Mouse (Mus musculus) neural tube, embryonic 14.5 days (tissue): ENCODE measurements around the gene Tmem258. TPM values are rescaled to one million over a fixed set of nuclear protein-coding genes. Genes with fewer than 3 reads are reported as not detected.
A peak's percentile ranks its signal among the peaks of the same experiment; 100 is the strongest.
"Not testable (repeated sequence)": the region's sequence is repeated elsewhere in the genome, so short reads cannot be mapped to it uniquely, and the experiment has no call there.

Experiments used
- ATAC-seq: fragments of 200-750 bp; cut with Nextera tagmentation; 2 replicates; pipeline ENCODE4 v1.8.0; 2017; ENCODE audit warnings: low read depth, mild to moderate bottlenecking, moderate TSS enrichment, moderate library complexity
- H3K27ac ChIP-seq: fragments of 300-500 bp; sonication (generic); 2 replicates; pipeline ENCODE4 v1.5.1; 2014; ENCODE audit warnings: low read depth, mild to moderate bottlenecking, control low read depth, low read length, moderate library complexity, mixed read lengths
- H3K27me3 ChIP-seq: fragments of 300-500 bp; sonication (generic); 2 replicates; pipeline ENCODE4 v1.6.1; 2014; ENCODE audit warnings: low read length; ENCODE audit not compliant: control insufficient read depth, insufficient read depth
- H3K36me3 ChIP-seq: fragments of 300-500 bp; sonication (generic); 2 replicates; pipeline ENCODE4 v1.6.1; 2014; ENCODE audit warnings: low read length, mixed read lengths; ENCODE audit not compliant: control insufficient read depth, insufficient read depth
- H3K4me1 ChIP-seq: fragments of 300-500 bp; sonication (generic); 2 replicates; pipeline ENCODE4 v1.6.1; 2014; ENCODE audit warnings: low read length; ENCODE audit not compliant: control insufficient read depth, insufficient read depth
- H3K4me2 ChIP-seq: fragments of 300-500 bp; sonication (generic); 2 replicates; pipeline ENCODE4 v1.6.1; 2014; ENCODE audit warnings: mild to moderate bottlenecking, low read depth, low read length, control low read depth
- H3K4me3 ChIP-seq: fragments of 300-500 bp; sonication (generic); 2 replicates; pipeline ENCODE4 v1.5.1; 2014; ENCODE audit warnings: low read depth, low read length, control low read depth, mixed read lengths
- H3K9ac ChIP-seq: fragments of 300-500 bp; sonication (generic); replicated peaks from 2 replicates; pipeline ENCODE4 v1.6.1; 2014; ENCODE audit warnings: low read depth, mild to moderate bottlenecking, control low read depth, low read length, mixed read lengths
- H3K9me3 ChIP-seq: fragments of 300-500 bp; sonication (generic); 2 replicates; pipeline ENCODE4 v1.6.1; 2016; ENCODE audit warnings: low read length; ENCODE audit not compliant: control insufficient read depth
- WGBS: fragments of 180-500 bp; shearing (Covaris S2); extraction: QIAGEN DNeasy Blood & Tissue Kit; methylation state at CpG from one replicate; pipeline ENCODE4 v1.1.7; 2014; 5-methylcytosine and 5-hydroxymethylcytosine counted together
- polyA plus RNA-seq: library from polyadenylated mRNA; unstranded; fragments of >200 nt; fragmentation: Nextera tagmentation; extraction: Ambion mirVana; gene quantifications from 2 replicates; pipeline ENCODE4 v1.2.1, GENCODE M21; 2014

The Tmem258 gene
- polyA plus RNA-seq = 331 and 349 TPM in 2 replicates

GRCm38 (mm10) chr19:10203848-10204615 is at the start of gene Tmem258, which contains the start of gene Fen1:
Tmem258 (plus strand) TSS chr19:10204014.
Fen1 (minus strand) TSS chr19:10204169.
- H3K4me1 ChIP-seq = peaks cover 15% of the 10 kb centered on the region; the same call in 1 of the 2 replicates
- peak within 1 kb of the TSS; percentile 72 for H3K9ac ChIP-seq
- peak; percentile 94 for ATAC-seq
- peak within 1 kb of the TSS; percentile 68 for H3K4me3 ChIP-seq
- H3K27ac ChIP-seq = peak within 1 kb of the TSS; percentile 81
- H3K9me3 ChIP-seq = no peaks in the 10 kb centered on the region
- H3K27me3 ChIP-seq = no peaks in the 10 kb centered on the region
- peaks cover 24% of the 10 kb centered on the region for H3K36me3 ChIP-seq
- peak within 1 kb of the TSS; percentile 80 for H3K4me2 ChIP-seq
- under 1% methylated on average over 40 of the region's 40 CpGs for WGBS

DNA sequence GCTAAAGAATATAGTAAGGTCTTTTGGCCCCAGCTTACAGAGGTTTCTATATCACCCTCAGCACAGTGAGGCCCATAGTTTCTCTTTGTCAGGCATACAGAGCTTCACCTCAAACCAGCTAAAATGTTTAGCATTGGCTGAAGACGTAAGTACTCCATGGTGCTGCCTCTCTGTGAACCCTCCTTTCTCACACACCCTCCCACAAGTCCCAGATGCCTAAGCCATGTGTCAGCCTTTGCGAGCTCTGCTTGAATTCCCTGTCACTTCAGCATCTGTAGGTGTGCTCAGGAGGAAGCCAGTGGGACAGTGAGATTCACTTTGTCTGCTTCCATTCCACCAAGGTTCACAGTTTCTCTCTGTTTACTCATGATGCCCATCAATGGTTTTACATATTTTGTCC is 46.1 kb upstream of the Tmem258 start:
- Histone ChIP-seq H3K4me2 (no peak overlapping the region), H3K4me1 (no peaks in the 10 kb centered on the region), H3K9ac (no peak overlapping the region), H3K9me3 (no peaks in the 10 kb centered on the region), H3K36me3 (no peaks in the 10 kb centered on the region), H3K27me3 (no peaks in the 10 kb centered on the region), H3K27ac (no peak overlapping the region), H3K4me3 (no peak overlapping the region)
- 86% methylated on average over 2 of the region's 2 CpGs for WGBS
- no peak for ATAC-seq

GRCm38 (mm10) chr19:10163896-10164295 is 39.9 kb upstream of the Tmem258 start:
- H3K27me3 ChIP-seq = no peaks in the 10 kb centered on the region
- WGBS = 83% methylated on average over 3 of the region's 3 CpGs
- H3K9me3 ChIP-seq = no peaks in the 10 kb centered on the region
- no peak overlapping the region for H3K27ac ChIP-seq
- H3K36me3 ChIP-seq = no peaks in the 10 kb centered on the region
- H3K4me1 ChIP-seq = no peaks in the 10 kb centered on the region
- H3K9ac ChIP-seq = no peak overlapping the region
- H3K4me2 ChIP-seq = no peak overlapping the region
- no peak overlapping the region for H3K4me3 ChIP-seq
- no peak for ATAC-seq

- not testable (repeated sequence) for H3K4me2 ChIP-seq, H3K9ac ChIP-seq, H3K36me3 ChIP-seq, H3K4me3 ChIP-seq, ATAC-seq, H3K9me3 ChIP-seq, H3K27ac ChIP-seq, H3K4me1 ChIP-seq, H3K27me3 ChIP-seq
- 89% methylated on average over 4 of the region's 4 CpGs for WGBS
Observed at GRCm38 (mm10) chr19:10165928-10166327, 37.9 kb upstream of the Tmem258 start.

DNA sequence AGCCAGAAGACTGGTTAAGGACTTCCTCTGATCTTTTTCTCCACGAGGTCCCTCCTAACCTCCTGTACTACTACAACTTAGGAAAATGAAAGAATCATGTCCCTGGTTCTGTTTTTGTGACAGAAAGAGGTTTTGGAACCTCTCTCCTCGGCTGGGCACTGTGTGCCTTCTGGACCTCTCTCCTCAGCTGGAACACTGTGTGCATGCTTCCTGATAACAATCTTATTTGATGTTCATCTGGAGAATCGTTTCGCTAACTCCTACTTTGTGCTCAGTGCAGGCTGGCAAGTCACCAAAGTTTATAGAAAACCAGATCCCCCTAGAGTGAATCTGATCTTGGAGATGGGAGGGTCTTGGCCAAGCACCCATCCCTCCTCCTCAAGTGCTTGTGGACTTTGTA is 36.7 kb upstream of the Tmem258 start:
- H3K4me2 ChIP-seq = no peak overlapping the region
- ATAC-seq = no peak
- no peak overlapping the region for H3K9ac ChIP-seq
- H3K9me3 ChIP-seq = no peaks in the 10 kb centered on the region
- H3K36me3 ChIP-seq = no peaks in the 10 kb centered on the region
- H3K4me1 ChIP-seq = no peaks in the 10 kb centered on the region
- 79% methylated on average over 4 of the region's 4 CpGs for WGBS
- H3K27ac ChIP-seq = no peak overlapping the region
- no peak overlapping the region for H3K4me3 ChIP-seq
- H3K27me3 ChIP-seq = no peaks in the 10 kb centered on the region

GRCm38 (mm10) chr19:10167951-10168350 is 35.9 kb upstream of the Tmem258 start:
- no peak overlapping the region for H3K27ac ChIP-seq
- H3K36me3 ChIP-seq = no peaks in the 10 kb centered on the region
- H3K27me3 ChIP-seq = no peaks in the 10 kb centered on the region
- ATAC-seq = no peak
- no peak overlapping the region for H3K4me3 ChIP-seq
- H3K9ac ChIP-seq = no peak overlapping the region
- no peaks in the 10 kb centered on the region for H3K4me1 ChIP-seq
- 83% methylated on average over 1 of the region's 1 CpGs for WGBS
- no peaks in the 10 kb centered on the region for H3K9me3 ChIP-seq
- no peak overlapping the region for H3K4me2 ChIP-seq

- H3K36me3 ChIP-seq = no peaks in the 10 kb centered on the region
Observed at GRCm38 (mm10) chr19:10168441-10168840, 35.4 kb upstream of the Tmem258 start.

GRCm38 (mm10) chr19:10169179-10169578 is 34.6 kb upstream of the Tmem258 start:
- no peak overlapping the region for H3K4me3 ChIP-seq
- H3K4me2 ChIP-seq = no peak overlapping the region
- H3K9me3 ChIP-seq = no peaks in the 10 kb centered on the region
- H3K9ac ChIP-seq = no peak overlapping the region
- no peaks in the 10 kb centered on the region for H3K36me3 ChIP-seq
- no peaks in the 10 kb centered on the region for H3K4me1 ChIP-seq
- H3K27ac ChIP-seq = no peak overlapping the region
- ATAC-seq = no peak
- no peaks in the 10 kb centered on the region for H3K27me3 ChIP-seq

More at GRCm38 (mm10) chr19:10168441-10168840, 35.4 kb upstream of the Tmem258 start:
- H3K9ac ChIP-seq = no peak overlapping the region
- no peak for ATAC-seq
- no peaks in the 10 kb centered on the region for H3K27me3 ChIP-seq
- WGBS = 82% methylated on average over 3 of the region's 3 CpGs
- no peaks in the 10 kb centered on the region for H3K4me1 ChIP-seq
- H3K27ac ChIP-seq = no peak overlapping the region
- H3K4me2 ChIP-seq = no peak overlapping the region
- no peaks in the 10 kb centered on the region for H3K9me3 ChIP-seq
- H3K4me3 ChIP-seq = no peak overlapping the region

DNA sequence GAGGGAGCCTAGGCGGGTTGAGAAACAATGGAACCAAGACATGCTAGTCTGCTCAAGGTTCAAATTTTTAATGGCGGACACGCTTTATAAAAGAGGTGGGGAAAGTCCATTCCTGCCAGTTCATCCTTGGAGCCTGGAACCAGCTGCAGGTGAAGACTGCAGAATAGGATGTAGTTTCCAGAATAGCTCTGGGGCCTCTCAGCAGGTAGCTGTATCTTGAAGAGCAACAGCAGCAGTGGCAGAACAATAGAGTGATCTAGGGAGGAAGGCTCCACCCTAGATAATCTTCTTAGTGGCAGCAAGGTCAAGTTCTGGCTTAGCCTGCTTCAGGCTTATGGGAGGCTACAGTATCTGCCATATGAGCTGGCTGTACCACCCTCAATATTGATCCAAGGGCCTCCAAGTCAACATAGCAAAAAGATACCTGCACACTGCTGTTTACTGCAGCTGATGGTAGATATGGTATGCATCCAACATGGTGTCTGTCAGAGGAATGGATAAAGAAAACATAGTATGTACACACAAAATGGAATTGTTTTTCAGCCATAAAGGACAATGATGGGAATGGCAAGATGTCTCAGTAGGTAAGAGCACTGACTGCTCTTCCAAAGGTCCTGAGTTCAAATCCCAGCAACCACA is 34.0 kb upstream of the Tmem258 start:
- 81% methylated on average over 3 of the region's 3 CpGs for WGBS
- ATAC-seq, H3K4me3 ChIP-seq: not testable (repeated sequence)

More for the DNA sequence above, 34.0 kb upstream of the Tmem258 start:
- H3K9me3 ChIP-seq, H3K36me3 ChIP-seq, H3K4me1 ChIP-seq, H3K4me2 ChIP-seq, H3K27ac ChIP-seq, H3K27me3 ChIP-seq, H3K9ac ChIP-seq: not testable (repeated sequence)
